Mouse (Mus musculus) hindbrain, embryonic 15.5 days (tissue): ENCODE measurements around the gene Uvrag. TPM values are rescaled to one million over a fixed set of nuclear protein-coding genes. Genes with fewer than 3 reads are reported as not detected.

Experiments
- ATAC-seq: fragments of 200-750 bp; cut with Nextera tagmentation; 2 replicates; pipeline ENCODE4 v1.8.0; 2017; ENCODE audit warnings: low read depth, moderate number of reproducible peaks, moderate TSS enrichment; ENCODE audit not compliant: low FRiP score
- H3K27ac ChIP-seq: fragments of 300-500 bp; sonication (generic); replicated peaks from 2 replicates; pipeline ENCODE4 v1.5.1; 2015; ENCODE audit warnings: mild to moderate bottlenecking, inconsistent platforms
- H3K27me3 ChIP-seq: fragments of 300-500 bp; sonication (generic); 2 replicates; pipeline ENCODE4 v1.6.1; 2015; ENCODE audit warnings: control low read depth, inconsistent platforms
- H3K36me3 ChIP-seq: fragments of 300-500 bp; sonication (generic); 2 replicates; pipeline ENCODE4 v1.6.1; 2015; ENCODE audit warnings: control low read depth, inconsistent platforms
- H3K4me1 ChIP-seq: fragments of 300-500 bp; sonication (generic); replicated peaks from 2 replicates; pipeline ENCODE4 v1.6.1; 2015; ENCODE audit warnings: control low read depth, inconsistent platforms
- H3K4me2 ChIP-seq: fragments of 300-500 bp; sonication (generic); 2 replicates; pipeline ENCODE4 v1.6.1; 2015; ENCODE audit warnings: moderate library complexity, mild to moderate bottlenecking, inconsistent platforms
- H3K4me3 ChIP-seq: fragments of 300-500 bp; sonication (generic); 2 replicates; pipeline ENCODE4 v1.5.1; 2015; ENCODE audit warnings: mild to moderate bottlenecking, inconsistent platforms
- H3K9ac ChIP-seq: fragments of 300-500 bp; sonication (generic); 2 replicates; pipeline ENCODE4 v1.6.1; 2015; ENCODE audit warnings: inconsistent platforms
- H3K9me3 ChIP-seq: fragments of 300-500 bp; sonication (generic); 2 replicates; pipeline ENCODE4 v1.6.1; 2016; ENCODE audit warnings: control low read depth, inconsistent platforms
- whole genome bisulfite sequencing: fragments of 180-500 bp; shearing (Covaris S2); methylation state at CpG from one replicate; pipeline ENCODE4 v1.1.7; 2015; 5-methylcytosine and 5-hydroxymethylcytosine counted together
- polyA plus RNA-seq: library from polyadenylated mRNA; unstranded; fragments of >200 nt; fragmentation: Nextera tagmentation; extraction: Ambion mirVana; gene quantifications from 2 replicates; pipeline ENCODE4 v1.2.1, GENCODE M21; 2015

The Uvrag gene
- polyA plus RNA-seq, 1 experiment from 2014 or later: 16.8 TPM

DNA sequence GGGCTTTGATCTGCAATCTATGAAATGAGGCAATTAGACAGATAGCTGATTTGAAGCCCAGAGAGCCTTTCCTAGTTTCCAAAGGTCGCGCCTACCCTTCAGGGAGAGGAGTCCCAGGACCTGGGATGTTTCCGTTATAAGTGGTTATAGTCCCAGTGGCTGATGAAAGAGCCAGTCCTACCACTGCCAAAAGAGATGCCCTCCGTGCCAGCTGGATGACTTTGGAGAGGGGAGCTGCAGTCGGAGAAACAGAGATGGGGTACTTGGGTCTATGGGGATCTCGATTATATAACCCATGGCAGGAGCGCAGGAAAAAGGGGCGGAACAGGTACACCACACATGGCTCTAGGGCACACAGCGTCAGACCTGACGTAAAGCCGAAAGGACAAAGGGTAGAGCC, 21.0 kb upstream of the Uvrag start:
- no peak for ATAC-seq
- Histone ChIP-seq H3K9me3 (no peaks in the 10 kb centered on the region), H3K4me1 (no peaks in the 10 kb centered on the region), H3K9ac (no peak overlapping the region), H3K4me3 (no peak overlapping the region), H3K36me3 (no peaks in the 10 kb centered on the region), H3K27ac (no peak overlapping the region), H3K27me3 (no peaks in the 10 kb centered on the region), H3K4me2 (no peak overlapping the region)
- WGBS: 90% methylated on average over 11 of the region's 11 CpGs

DNA sequence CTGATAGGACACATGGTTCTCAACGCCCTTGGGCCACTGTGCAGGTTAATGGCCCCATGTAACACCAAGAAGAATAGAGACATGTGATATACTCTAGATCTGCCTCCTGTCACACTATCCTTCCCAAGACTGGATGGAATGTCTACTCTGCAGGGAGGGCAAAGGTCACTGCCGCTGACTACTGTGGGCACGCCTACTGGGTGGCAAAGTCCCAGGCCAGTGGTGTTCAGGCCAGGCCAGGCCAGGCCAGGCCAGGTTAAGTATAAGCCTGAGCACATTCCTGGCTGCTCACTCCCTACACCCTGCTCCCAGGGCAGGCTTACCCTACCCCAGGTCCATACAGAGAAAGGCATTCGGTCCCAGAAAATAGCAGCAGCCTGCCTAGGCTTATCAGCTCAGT, 20.6 kb upstream of the Uvrag start:
- Histone ChIP-seq H3K27ac (no peak overlapping the region), H3K4me3 (no peak overlapping the region), H3K9me3 (no peaks in the 10 kb centered on the region), H3K36me3 (no peaks in the 10 kb centered on the region), H3K4me2 (no peak overlapping the region), H3K4me1 (no peaks in the 10 kb centered on the region), H3K27me3 (no peaks in the 10 kb centered on the region), H3K9ac (no peak overlapping the region)
- no peak for ATAC-seq
- 50% methylated on average over 4 of the region's 4 CpGs for WGBS

DNA sequence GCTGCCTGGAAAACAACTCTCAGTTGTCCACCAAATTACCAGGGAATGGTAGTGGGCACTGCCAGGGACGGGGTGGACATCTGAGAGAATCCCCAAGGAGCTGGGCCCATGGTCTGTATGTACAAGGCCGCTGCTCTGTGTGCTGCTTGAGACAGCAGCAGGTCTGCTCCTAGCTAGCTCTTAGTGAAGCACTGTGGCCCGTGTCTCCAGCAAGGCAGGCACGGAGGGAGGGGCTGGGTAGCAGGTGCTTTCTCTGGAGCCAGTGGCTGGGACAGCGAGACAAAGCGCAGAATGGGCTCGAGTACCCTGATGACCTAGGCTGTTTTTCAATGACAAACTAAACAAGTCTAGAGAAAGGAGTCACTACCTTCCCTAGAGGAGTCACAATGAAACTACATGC, 20.1 kb upstream of the Uvrag start:
- H3K9me3 ChIP-seq: no peaks in the 10 kb centered on the region
- H3K4me1 ChIP-seq: no peaks in the 10 kb centered on the region
- H3K27ac ChIP-seq: no peak overlapping the region
- no peaks in the 10 kb centered on the region for H3K27me3 ChIP-seq
- no peak overlapping the region for H3K9ac ChIP-seq
- H3K36me3 ChIP-seq: no peaks in the 10 kb centered on the region
- no peak for ATAC-seq
- 72% methylated on average over 7 of the region's 7 CpGs for WGBS
- H3K4me2 ChIP-seq: no peak overlapping the region
- H3K4me3 ChIP-seq: no peak overlapping the region

DNA sequence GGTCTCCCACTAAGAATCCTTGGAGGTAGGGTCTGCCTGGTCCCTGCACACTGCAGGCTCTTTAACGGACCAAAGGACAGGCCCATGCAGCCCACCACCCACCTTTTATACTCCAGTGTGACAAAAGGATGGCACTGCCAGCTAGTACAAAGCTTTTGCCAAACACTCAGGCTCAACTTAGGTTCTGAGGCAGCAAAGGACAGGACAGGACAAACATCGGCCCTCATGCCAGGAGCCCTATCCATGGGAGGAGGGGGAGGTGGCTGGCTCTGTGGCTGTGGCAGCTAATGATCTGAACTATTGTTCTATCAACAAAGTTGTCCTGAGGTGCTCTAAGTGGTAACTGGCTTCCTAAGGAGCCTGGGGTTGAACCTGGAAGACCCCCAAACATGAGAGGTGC, 18.5 kb upstream of the Uvrag start:
- H3K9ac ChIP-seq: no peak overlapping the region
- no peaks in the 10 kb centered on the region for H3K36me3 ChIP-seq
- H3K4me2 ChIP-seq: no peak overlapping the region
- H3K4me3 ChIP-seq: no peak overlapping the region
- H3K27me3 ChIP-seq: no peaks in the 10 kb centered on the region
- WGBS: 64% methylated on average over 2 of the region's 2 CpGs
- H3K4me1 ChIP-seq: peaks cover 9% of the 10 kb centered on the region
- no peak overlapping the region for H3K27ac ChIP-seq
- no peaks in the 10 kb centered on the region for H3K9me3 ChIP-seq
- ATAC-seq: no peak

DNA sequence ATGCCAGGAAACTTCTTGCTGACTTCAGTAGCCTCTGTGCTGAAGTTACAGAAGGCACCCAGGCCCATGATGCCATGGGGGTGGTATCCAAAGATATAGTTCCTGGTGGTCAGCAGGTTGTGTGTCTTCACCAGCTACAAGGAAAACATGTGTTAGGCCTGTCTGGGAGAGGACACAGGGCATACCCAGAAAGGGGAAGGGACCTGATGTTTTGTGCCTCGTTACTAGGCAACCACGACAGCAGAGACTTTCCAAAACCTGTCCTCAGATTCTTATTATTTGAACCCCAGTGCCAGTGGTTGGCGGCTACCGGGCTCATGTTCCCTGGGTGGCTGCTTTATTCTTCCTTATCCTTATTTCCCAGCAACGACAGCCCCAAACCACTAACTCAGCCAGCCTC, 18.0 kb upstream of the Uvrag start:
- no peaks in the 10 kb centered on the region for H3K27me3 ChIP-seq
- H3K4me1 ChIP-seq: peaks cover 10% of the 10 kb centered on the region
- no peaks in the 10 kb centered on the region for H3K9me3 ChIP-seq
- H3K9ac ChIP-seq: no peak overlapping the region
- H3K36me3 ChIP-seq: no peaks in the 10 kb centered on the region
- no peak for ATAC-seq
- no peak overlapping the region for H3K4me2 ChIP-seq
- 41% methylated on average over 5 of the region's 5 CpGs for WGBS
- no peak overlapping the region for H3K27ac ChIP-seq
- no peak overlapping the region for H3K4me3 ChIP-seq

DNA sequence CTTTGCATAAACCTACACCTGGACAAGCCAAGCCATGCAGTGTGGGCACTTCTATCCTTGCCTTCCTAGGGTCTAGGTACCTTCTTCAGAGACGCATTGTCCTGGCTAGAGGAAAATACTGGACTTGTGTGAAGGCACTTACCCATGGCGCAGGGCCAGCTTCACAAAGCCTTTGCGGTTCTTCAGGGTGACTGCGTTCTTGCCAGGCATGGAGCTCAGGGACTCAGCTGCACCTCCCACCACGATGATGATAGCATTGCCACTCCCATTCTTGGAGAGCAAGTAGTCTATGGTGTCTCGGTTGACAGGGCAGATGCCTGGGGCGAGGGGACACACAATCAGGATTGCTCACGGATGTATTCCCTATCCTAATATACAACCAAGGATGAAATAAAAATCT, 17.1 kb upstream of the Uvrag start:
- no peaks in the 10 kb centered on the region for H3K36me3 ChIP-seq
- 89% methylated on average over 8 of the region's 8 CpGs for WGBS
- no peak overlapping the region for H3K4me2 ChIP-seq
- no peaks in the 10 kb centered on the region for H3K27me3 ChIP-seq
- no peaks in the 10 kb centered on the region for H3K9me3 ChIP-seq
- H3K4me3 ChIP-seq: no peak overlapping the region
- peaks cover 10% of the 10 kb centered on the region for H3K4me1 ChIP-seq
- no peak overlapping the region for H3K9ac ChIP-seq
- no peak overlapping the region for H3K27ac ChIP-seq
- ATAC-seq: no peak

DNA sequence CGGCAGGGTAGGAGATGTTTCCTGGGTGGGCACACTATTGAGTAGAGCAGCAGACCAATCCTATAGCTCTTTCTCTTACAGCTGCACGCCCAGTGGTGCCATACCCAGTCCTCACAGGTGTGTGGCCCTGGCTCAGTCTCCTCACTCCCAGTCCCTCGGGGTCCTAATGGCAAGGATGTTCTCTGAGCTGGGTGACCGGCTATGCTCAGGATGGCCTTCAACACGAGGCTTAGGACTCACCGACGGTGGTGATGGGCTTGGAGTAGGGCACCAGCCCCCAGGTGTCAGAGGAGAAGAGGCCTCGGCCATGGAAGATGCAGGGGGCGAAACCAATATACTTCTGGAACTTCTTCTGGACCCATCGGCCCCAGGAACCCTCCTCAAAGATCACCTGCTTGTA, 15.8 kb upstream of the Uvrag start:
- Histone ChIP-seq H3K9ac (no peak overlapping the region), H3K27ac (no peak overlapping the region), H3K4me1 (peaks cover 10% of the 10 kb centered on the region), H3K27me3 (no peaks in the 10 kb centered on the region), H3K36me3 (no peaks in the 10 kb centered on the region), H3K4me2 (no peak overlapping the region), H3K4me3 (no peak overlapping the region), H3K9me3 (no peaks in the 10 kb centered on the region)
- 91% methylated on average over 10 of the region's 10 CpGs for WGBS
- ATAC-seq: no peak

DNA sequence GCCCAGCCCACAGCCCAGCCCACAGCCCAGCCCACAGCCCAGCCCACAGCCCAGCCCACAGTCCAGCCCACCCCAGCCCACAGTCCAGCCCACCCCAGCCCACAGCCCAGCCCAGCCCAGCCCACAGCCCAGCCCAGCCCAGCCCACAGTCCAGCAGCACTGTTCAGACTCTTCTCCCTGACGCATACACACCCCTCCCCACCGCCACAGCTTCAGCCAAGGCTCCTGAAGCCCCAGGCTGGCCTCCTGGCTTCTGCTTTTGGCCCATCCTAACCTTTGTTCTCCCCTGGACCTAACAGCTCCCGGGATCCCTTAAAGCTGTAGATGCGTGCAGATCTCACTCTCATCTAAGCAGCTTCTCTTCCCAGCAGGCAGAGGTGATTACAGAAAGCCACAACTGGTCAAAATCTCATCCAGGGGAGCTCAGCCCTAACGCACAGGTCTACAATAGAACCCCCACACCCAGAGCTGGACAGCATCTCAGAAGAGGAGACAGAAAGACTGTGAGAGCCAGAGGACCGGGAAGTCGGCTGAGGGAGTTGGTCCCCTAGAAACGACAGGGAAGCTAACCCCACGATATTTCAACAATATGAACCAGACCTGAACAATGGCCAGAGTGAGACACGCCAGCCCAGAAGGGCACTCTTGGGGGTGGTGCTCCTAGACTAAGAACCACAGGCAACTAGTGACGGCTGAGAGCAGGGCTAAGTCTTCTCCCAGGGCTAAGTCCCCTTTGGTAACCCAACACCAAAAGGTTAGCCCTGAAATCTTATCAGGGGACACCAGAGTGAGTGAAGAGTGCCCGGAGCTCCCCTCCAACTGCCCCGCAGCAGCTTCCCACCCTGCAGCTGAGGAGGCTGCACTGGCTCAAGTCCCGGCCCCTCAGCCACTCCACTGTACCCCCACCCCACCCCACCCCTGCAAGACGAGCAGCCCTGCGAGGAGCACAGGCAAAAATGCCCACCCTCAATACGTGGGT, 14.7 kb upstream of the Uvrag start:
- H3K9ac ChIP-seq: 0 out of 2 replicates have a peak overlapping the region, but pooled peaks have one; percentile 19
- 34% methylated on average over 17 of the region's 17 CpGs for WGBS
- no peak overlapping the region for H3K27ac ChIP-seq
- H3K36me3 ChIP-seq: no peaks in the 10 kb centered on the region
- peak; percentile 72; the same call in 1 of the 2 replicates for ATAC-seq
- H3K4me2 ChIP-seq: peak overlapping the region; percentile 49
- H3K27me3 ChIP-seq: no peaks in the 10 kb centered on the region
- H3K4me1 ChIP-seq: peaks cover 10% of the 10 kb centered on the region
- H3K4me3 ChIP-seq: no peak overlapping the region
- no peaks in the 10 kb centered on the region for H3K9me3 ChIP-seq

DNA sequence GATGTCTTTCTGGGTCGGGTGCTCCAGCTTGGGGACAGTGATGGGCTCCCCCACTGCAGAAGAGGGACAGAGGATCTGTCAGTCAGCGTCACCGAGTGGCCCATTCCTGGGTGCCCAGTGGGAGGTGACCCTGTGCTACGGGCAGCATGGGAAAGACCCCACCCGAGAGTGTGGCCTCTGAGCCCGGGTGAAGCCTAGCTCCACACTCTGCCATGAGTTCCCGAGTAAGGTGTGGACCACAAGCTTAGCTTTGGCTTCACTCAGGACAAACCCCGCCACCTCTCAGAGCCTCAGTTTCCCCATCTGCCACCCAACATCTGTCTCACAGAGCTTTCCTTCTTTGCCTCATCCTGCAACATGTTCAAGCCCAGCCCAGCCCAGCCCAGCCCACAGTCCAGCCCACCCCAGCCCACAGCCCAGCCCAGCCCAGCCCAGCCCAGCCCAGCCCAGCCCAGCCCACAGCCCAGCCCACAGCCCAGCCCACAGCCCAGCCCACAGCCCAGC, 13.8 kb upstream of the Uvrag start:
- no peaks in the 10 kb centered on the region for H3K9me3 ChIP-seq
- H3K4me1 ChIP-seq: peaks cover 10% of the 10 kb centered on the region
- H3K27ac ChIP-seq: no peak overlapping the region
- H3K4me3 ChIP-seq: no peak overlapping the region
- H3K27me3 ChIP-seq: no peaks in the 10 kb centered on the region
- no peak overlapping the region for H3K4me2 ChIP-seq
- peak; percentile 35; the same call in 1 of the 2 replicates for ATAC-seq
- 59% methylated on average over 8 of the region's 8 CpGs for WGBS
- no peak overlapping the region for H3K9ac ChIP-seq
- no peaks in the 10 kb centered on the region for H3K36me3 ChIP-seq

DNA sequence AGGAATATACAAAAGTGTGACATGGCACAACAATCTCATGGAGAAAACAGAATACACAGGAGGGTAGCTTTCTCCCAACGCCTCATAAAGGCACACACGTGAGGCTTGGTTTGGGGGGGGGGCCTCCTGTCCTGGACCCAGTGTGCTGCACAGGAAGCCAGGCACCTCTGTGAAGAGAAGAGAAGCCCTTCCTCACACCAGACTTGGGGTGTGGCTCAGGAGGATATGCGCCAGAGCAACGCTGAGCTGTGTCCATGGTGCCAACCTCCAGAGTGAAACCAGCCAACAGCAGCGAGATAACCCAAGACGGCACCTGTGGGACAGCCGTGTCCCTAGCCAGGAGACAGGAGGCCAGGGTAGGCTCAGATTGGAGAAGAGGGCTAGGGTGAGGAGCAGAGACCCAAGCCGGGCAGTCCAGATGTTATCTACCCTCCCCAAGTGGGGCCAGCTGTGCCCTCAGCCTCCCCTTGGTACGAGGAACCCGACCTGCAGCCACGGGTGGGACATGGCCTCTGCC, 12.8 kb upstream of the Uvrag start:
- no peak for ATAC-seq
- Histone ChIP-seq H3K27ac (no peak overlapping the region), H3K36me3 (no peaks in the 10 kb centered on the region), H3K27me3 (no peaks in the 10 kb centered on the region), H3K4me3 (no peak overlapping the region), H3K9ac (no peak overlapping the region), H3K4me2 (no peak overlapping the region), H3K9me3 (no peaks in the 10 kb centered on the region), H3K4me1 (peaks cover 10% of the 10 kb centered on the region)
- WGBS: 90% methylated on average over 11 of the region's 11 CpGs

DNA sequence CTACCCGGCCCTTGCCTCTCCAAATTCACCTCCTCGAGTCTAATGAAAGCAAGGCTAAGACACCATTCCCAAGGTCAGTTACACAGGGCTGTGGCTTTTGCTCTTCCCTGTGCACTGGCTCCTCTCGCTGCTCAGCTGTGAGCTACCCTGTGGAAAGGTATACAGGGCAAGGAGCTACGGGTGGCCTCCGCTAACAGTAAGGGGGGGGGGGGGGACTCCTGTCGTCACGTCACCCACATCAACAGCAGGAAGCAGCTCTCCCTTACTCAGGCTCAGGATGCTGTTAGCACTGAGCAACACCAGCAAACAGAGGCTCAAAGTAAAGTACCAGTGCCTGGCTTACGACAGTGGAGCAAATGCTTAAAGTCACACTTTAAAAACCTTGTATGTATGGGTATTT, 11.8 kb upstream of the Uvrag start:
- H3K9ac ChIP-seq: no peak overlapping the region
- no peak overlapping the region for H3K4me2 ChIP-seq
- WGBS: 86% methylated on average over 8 of the region's 8 CpGs
- H3K27me3 ChIP-seq: no peaks in the 10 kb centered on the region
- H3K4me1 ChIP-seq: peaks cover 10% of the 10 kb centered on the region
- H3K36me3 ChIP-seq: no peaks in the 10 kb centered on the region
- H3K9me3 ChIP-seq: no peaks in the 10 kb centered on the region
- no peak overlapping the region for H3K4me3 ChIP-seq
- no peak overlapping the region for H3K27ac ChIP-seq
- no peak for ATAC-seq

DNA sequence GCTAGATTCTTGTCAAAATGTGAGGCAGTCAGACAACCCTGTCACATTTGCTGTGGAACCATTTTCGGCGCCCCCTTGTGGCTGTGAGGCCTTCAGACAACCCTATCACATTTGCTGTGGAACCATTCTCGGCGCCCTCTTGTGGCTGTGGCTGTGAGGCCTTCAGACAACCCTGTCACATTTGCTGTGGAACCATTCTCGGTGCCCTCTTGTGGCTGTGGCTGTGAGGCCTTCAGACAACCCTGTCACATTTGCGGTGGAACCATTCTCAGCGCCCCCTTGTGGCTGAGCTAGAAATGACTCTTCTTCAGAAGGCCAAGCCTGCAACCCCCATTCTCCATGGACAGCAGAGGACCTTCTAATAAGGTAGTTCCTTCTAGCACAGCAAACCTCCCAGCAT, 10.4 kb upstream of the Uvrag start:
- WGBS: 8% methylated on average over 7 of the region's 7 CpGs

More for the DNA sequence above, 10.4 kb upstream of the Uvrag start:
- Histone ChIP-seq H3K27ac (no peak overlapping the region), H3K4me3 (no peak overlapping the region), H3K9me3 (no peaks in the 10 kb centered on the region), H3K9ac (no peak overlapping the region), H3K4me2 (no peak overlapping the region), H3K36me3 (no peaks in the 10 kb centered on the region), H3K27me3 (no peaks in the 10 kb centered on the region), H3K4me1 (peaks cover 10% of the 10 kb centered on the region)
- ATAC-seq: peak; percentile 62; the same call in 1 of the 2 replicates
